Mouse (Mus musculus) stomach, embryonic 14.5 days (tissue): ENCODE data around the gene Selenof. TPM values are rescaled to one million over a fixed set of nuclear protein-coding genes. Genes with fewer than 3 reads are reported as not detected.

ENCODE experiments used
- ATAC-seq: fragments of 200-750 bp; cut with Nextera tagmentation; 2 replicates; pipeline ENCODE4 v1.8.0; 2017; ENCODE audit warnings: low read depth, moderate TSS enrichment; ENCODE audit not compliant: insufficient number of reproducible peaks, insufficient read depth, low FRiP score
- H3K27ac ChIP-seq: fragments of 300-500 bp; sonication (generic); 2 replicates; pipeline ENCODE4 v1.5.1; 2014; ENCODE audit warnings: mild to moderate bottlenecking, low read length, moderate library complexity, mixed read lengths
- H3K27me3 ChIP-seq: fragments of 300-500 bp; sonication (generic); 2 replicates; pipeline ENCODE4 v1.6.1; 2014; ENCODE audit warnings: low read length, control low read depth, mixed read lengths; ENCODE audit not compliant: control insufficient read depth, insufficient read depth
- H3K36me3 ChIP-seq: fragments of 300-500 bp; sonication (generic); 2 replicates; pipeline ENCODE4 v1.6.1; 2014; ENCODE audit warnings: mild to moderate bottlenecking, control low read depth, low read length, moderate library complexity, mixed read lengths; ENCODE audit not compliant: control insufficient read depth, insufficient read depth
- H3K4me1 ChIP-seq: fragments of 300-500 bp; sonication (generic); 2 replicates; pipeline ENCODE4 v1.6.1; 2014; ENCODE audit warnings: low read length, control low read depth, mixed read lengths; ENCODE audit not compliant: control insufficient read depth, insufficient read depth
- H3K4me2 ChIP-seq: fragments of 300-500 bp; sonication (generic); replicated peaks from 2 replicates; pipeline ENCODE4 v1.6.1; 2014; ENCODE audit warnings: low read depth, low read length, control low read depth
- H3K4me3 ChIP-seq: fragments of 300-500 bp; sonication (generic); 2 replicates; pipeline ENCODE4 v1.5.1; 2014; ENCODE audit warnings: low read depth, low read length, control low read depth
- H3K9ac ChIP-seq: fragments of 300-500 bp; sonication (generic); replicated peaks from 2 replicates; pipeline ENCODE4 v1.6.1; 2014; ENCODE audit warnings: low read depth, mild to moderate bottlenecking, control low read depth, low read length, moderate library complexity, mixed read lengths
- H3K9me3 ChIP-seq: fragments of 300-500 bp; sonication (generic); 2 replicates; pipeline ENCODE4 v1.6.1; 2016; ENCODE audit warnings: low read depth, low read length, control low read depth; ENCODE audit not compliant: control insufficient read depth
- WGBS: fragments of 180-500 bp; shearing (Covaris S2); extraction: QIAGEN DNeasy Blood & Tissue Kit; methylation state at CpG from one replicate; pipeline ENCODE4 v1.1.7; 2014; 5-methylcytosine and 5-hydroxymethylcytosine counted together
- polyA plus RNA-seq: library from polyadenylated mRNA; unstranded; fragments of >200 nt; fragmentation: Nextera tagmentation; extraction: Ambion mirVana; gene quantifications from 2 replicates; pipeline ENCODE4 v1.2.1, GENCODE M21; 2014

Gene Selenof
- polyA plus RNA-seq, 1 experiment from 2014 or later: 488 TPM

GRCm38 (mm10) chr3:144570816-144571487, 848 bp downstream of the Selenof start:
- no peak; the same call in 1 of the 2 replicates for ATAC-seq
- WGBS: under 1% methylated on average over 25 of the region's 25 CpGs
- peak overlapping the region; percentile 91 for H3K4me3 ChIP-seq
- peak overlapping the region; percentile 72 for H3K4me2 ChIP-seq
- H3K9me3 ChIP-seq: no peaks in the 10 kb centered on the region
- H3K9ac ChIP-seq: peak overlapping the region; percentile 93
- H3K27ac ChIP-seq: peak overlapping the region; percentile 82
- no peaks in the 10 kb centered on the region for H3K27me3 ChIP-seq
- peaks cover 16% of the 10 kb centered on the region; the same call in 1 of the 2 replicates for H3K4me1 ChIP-seq
- H3K36me3 ChIP-seq: peaks cover 3% of the 10 kb centered on the region; the same call in 1 of the 2 replicates

GRCm38 (mm10) chr3:144574256-144574655, 4.2 kb downstream of the Selenof start:
- 91% methylated on average over 7 of the region's 7 CpGs for WGBS
- peaks cover 8% of the 10 kb centered on the region; the same call in 1 of the 2 replicates for H3K4me1 ChIP-seq
- H3K27ac ChIP-seq: no peak overlapping the region
- H3K4me2 ChIP-seq: no peak overlapping the region
- H3K36me3 ChIP-seq: peaks cover 6% of the 10 kb centered on the region
- no peaks in the 10 kb centered on the region for H3K27me3 ChIP-seq
- no peak overlapping the region for H3K4me3 ChIP-seq
- no peak overlapping the region for H3K9ac ChIP-seq
- ATAC-seq: no peak
- no peaks in the 10 kb centered on the region for H3K9me3 ChIP-seq

- no peak for ATAC-seq
- Histone ChIP-seq H3K9ac (no peak overlapping the region), H3K4me1 (no peaks in the 10 kb centered on the region), H3K4me3 (no peak overlapping the region), H3K27me3 (no peaks in the 10 kb centered on the region), H3K4me2 (no peak overlapping the region), H3K36me3 (peaks cover 13% of the 10 kb centered on the region), H3K9me3 (no peaks in the 10 kb centered on the region), H3K27ac (no peak overlapping the region)
- WGBS: 73% methylated on average over 10 of the region's 10 CpGs
Observed at GRCm38 (mm10) chr3:144577366-144578340, 7.5 kb downstream of the Selenof start.

- no peak overlapping the region for H3K4me2 ChIP-seq
- H3K9ac ChIP-seq: no peak overlapping the region
- ATAC-seq: no peak
- H3K27me3 ChIP-seq: no peaks in the 10 kb centered on the region
- no peak overlapping the region for H3K27ac ChIP-seq
- 92% methylated on average over 4 of the region's 4 CpGs for WGBS
- 0 out of 2 replicates have a peak, but pooled peaks cover 2% of the 10 kb centered on the region for H3K4me1 ChIP-seq
- peaks cover 13% of the 10 kb centered on the region for H3K36me3 ChIP-seq
- H3K9me3 ChIP-seq: no peaks in the 10 kb centered on the region
- H3K4me3 ChIP-seq: no peak overlapping the region
Observed at GRCm38 (mm10) chr3:144578921-144579320, 8.8 kb downstream of the Selenof start.

- Histone ChIP-seq H3K9ac (no peak overlapping the region), H3K9me3 (no peaks in the 10 kb centered on the region), H3K4me3 (no peak overlapping the region), H3K36me3 (peaks cover 13% of the 10 kb centered on the region), H3K4me2 (no peak overlapping the region), H3K27me3 (no peaks in the 10 kb centered on the region), H3K27ac (no peak overlapping the region), H3K4me1 (0 out of 2 replicates have a peak, but pooled peaks cover 9% of the 10 kb centered on the region)
- 88% methylated on average over 5 of the region's 5 CpGs for WGBS
- ATAC-seq: no peak
Observed at GRCm38 (mm10) chr3:144579796-144580195, 9.7 kb downstream of the Selenof start.

GRCm38 (mm10) chr3:144580281-144580680, 10.2 kb downstream of the Selenof start:
- 89% methylated on average over 7 of the region's 7 CpGs for WGBS
- Histone ChIP-seq H3K4me1 (0 out of 2 replicates have a peak, but pooled peaks cover 9% of the 10 kb centered on the region), H3K4me2 (no peak overlapping the region), H3K27me3 (no peaks in the 10 kb centered on the region), H3K27ac (no peak overlapping the region), H3K9ac (no peak overlapping the region), H3K9me3 (no peaks in the 10 kb centered on the region), H3K36me3 (peaks cover 13% of the 10 kb centered on the region), H3K4me3 (no peak overlapping the region)
- ATAC-seq: no peak

- H3K9me3 ChIP-seq: no peaks in the 10 kb centered on the region
- no peak overlapping the region for H3K9ac ChIP-seq
- WGBS: 65% methylated on average over 3 of the region's 3 CpGs
- H3K36me3 ChIP-seq: peaks cover 13% of the 10 kb centered on the region
- no peaks in the 10 kb centered on the region for H3K27me3 ChIP-seq
- no peak overlapping the region for H3K4me3 ChIP-seq
- H3K4me1 ChIP-seq: 0 out of 2 replicates have a peak, but pooled peaks cover 9% of the 10 kb centered on the region
- H3K27ac ChIP-seq: no peak overlapping the region
- ATAC-seq: no peak
- H3K4me2 ChIP-seq: no peak overlapping the region
Observed at GRCm38 (mm10) chr3:144581842-144582241, 11.7 kb downstream of the Selenof start.

GRCm38 (mm10) chr3:144582306-144582705, 12.2 kb downstream of the Selenof start:
- Histone ChIP-seq H3K4me2 (no peak overlapping the region), H3K36me3 (peaks cover 18% of the 10 kb centered on the region), H3K4me1 (0 out of 2 replicates have a peak, but pooled peaks cover 9% of the 10 kb centered on the region), H3K27ac (no peak overlapping the region), H3K4me3 (no peak overlapping the region), H3K9ac (no peak overlapping the region), H3K27me3 (no peaks in the 10 kb centered on the region), H3K9me3 (no peaks in the 10 kb centered on the region)
- ATAC-seq: no peak
- 76% methylated on average over 4 of the region's 4 CpGs for WGBS
